Mouse (Mus musculus): ENCODE results near the gene Fkbp1a. TPM values are rescaled to one million over a fixed set of nuclear protein-coding genes. Genes with fewer than 3 reads are reported as not detected.

Gene Fkbp1a
- total RNA-seq, 2 experiments from 2014 or later: 23.9 to 152 TPM

- ATAC-seq (replicated peaks; ENCODE audit: poor library complexity): peak; percentile 71
These were observed 63.2 kb downstream of the Fkbp1a start for GRCm38 (mm10) chr2:151605437-151605987.

DNA sequence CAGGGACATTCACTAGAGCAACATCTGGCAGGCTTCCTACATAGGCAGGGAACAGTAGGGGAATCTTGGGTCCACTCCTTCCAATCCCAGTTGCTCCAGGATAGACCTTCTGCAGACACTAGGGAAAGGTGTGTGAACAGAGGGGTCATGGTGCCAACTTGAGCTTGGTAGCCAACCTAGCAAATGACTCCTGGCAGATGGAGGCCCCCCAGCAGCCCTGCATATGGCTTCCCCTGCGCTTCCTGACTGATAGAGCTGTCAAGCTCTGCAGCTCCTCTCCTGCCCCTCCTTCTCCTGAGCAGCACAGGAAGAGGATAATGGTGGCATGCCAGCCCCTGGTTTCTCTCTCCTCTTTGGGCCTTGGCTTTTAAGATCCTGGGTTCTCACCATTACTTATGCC lies 66.2 kb downstream of the Fkbp1a start:
- ATAC-seq (replicated peaks; ENCODE audit: poor library complexity): no peak

DNA sequence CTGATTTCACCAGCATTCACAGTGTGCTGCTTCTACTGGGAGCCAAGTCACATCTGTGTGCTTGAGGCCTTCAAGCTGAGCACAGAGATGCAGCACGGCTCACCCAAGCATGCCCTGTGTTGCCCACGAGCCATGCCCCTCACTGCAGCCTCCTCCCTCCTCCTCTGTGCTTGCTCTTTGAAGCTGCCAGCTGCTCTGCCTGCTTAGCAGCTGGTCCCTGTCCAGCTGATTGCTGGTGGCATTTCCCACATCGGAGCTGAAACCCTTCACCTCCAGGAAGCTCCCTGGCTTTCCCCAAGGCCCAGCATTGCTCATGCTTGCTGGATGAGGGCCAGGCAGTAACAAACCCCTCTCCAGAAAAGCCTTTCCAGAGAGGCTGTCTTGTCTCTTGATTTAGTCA lies 67.7 kb downstream of the Fkbp1a start:
- ATAC-seq (replicated peaks; ENCODE audit: poor library complexity): no peak

Other genes with a start within 250 kb of the Fkbp1a start
- gene 4921509C19Rik, start 66.3 kb upstream of the Fkbp1a start, total RNA-seq (2015): not detected in 2 replicates
- gene 4921509C19Rik, start 66.3 kb upstream of the Fkbp1a start, total RNA-seq (2017): not detected in 2 replicates
- gene Nsfl1c, start 48.3 kb upstream of the Fkbp1a start, total RNA-seq (2015): 45.9 and 46.8 TPM in 2 replicates
- gene Nsfl1c, start 48.3 kb upstream of the Fkbp1a start, total RNA-seq (2017): 107 and 120 TPM in 2 replicates
- 0.10 and 0.22 TPM in 2 replicates for gene Sdcbp2, start 30.1 kb downstream of the Fkbp1a start, total RNA-seq (2015)
- gene Sdcbp2, start 30.1 kb downstream of the Fkbp1a start, total RNA-seq (2017): not detected in 2 replicates
- gene Snph, start 90.1 kb downstream of the Fkbp1a start, total RNA-seq (2015): not detected in 2 replicates
- not detected in 2 replicates for gene Snph, start 90.1 kb downstream of the Fkbp1a start, total RNA-seq (2017)
- not detected in 2 replicates for gene Rad21l, start 126.0 kb downstream of the Fkbp1a start, total RNA-seq (2015)
- not detected in 2 replicates for gene Rad21l, start 126.0 kb downstream of the Fkbp1a start, total RNA-seq (2017)
- not detected in 2 replicates for gene Tmem74b, start 159.5 kb downstream of the Fkbp1a start, total RNA-seq (2015)
- gene Tmem74b, start 159.5 kb downstream of the Fkbp1a start, total RNA-seq (2017): not detected in 2 replicates
- gene Psmf1, start 201.7 kb downstream of the Fkbp1a start, total RNA-seq (2015): 28.2 and 30.8 TPM in 2 replicates
- 11.6 and 14.5 TPM in 2 replicates for gene Psmf1, start 201.7 kb downstream of the Fkbp1a start, total RNA-seq (2017)

Data from megakaryocyte progenitor cell, adult 5-6 weeks (primary cell).